Mouse (Mus musculus): ENCODE measurements around the gene Slc6a5.

- TF ChIP-seq MYOD1 (IDR thresholded peaks at IDR 0.05; ENCODE audit: control insufficient read depth, insufficient read length, low read depth) (no peak), CTCF (IDR thresholded peaks at IDR 0.05; ENCODE audit: control insufficient read depth, insufficient read depth, insufficient read length) (no peak), USF1 (IDR thresholded peaks at IDR 0.05; ENCODE audit: low read depth) (no peak), CEBPB (IDR thresholded peaks at IDR 0.05; ENCODE audit: low read depth) (no peak)
Observed at GRCm38 (mm10) chr7:49953546-49954181, 43.7 kb downstream of the Slc6a5 start.
